Mouse (Mus musculus) MEL (cell line): ENCODE data around the gene Rabggtb. TPM values are rescaled to one million over a fixed set of nuclear protein-coding genes. Genes with fewer than 3 reads are reported as not detected.
A peak's percentile ranks its signal among the peaks of the same experiment; 100 is the strongest.

Experiments
- DNase-seq: peaks from one replicate; pipeline ENCODE4 v3.0.0; 2011; ENCODE audit warnings: low read depth, low spot score
- H3K27ac ChIP-seq: 2 replicates; pipeline ENCODE4 v1.5.1; 2012; ENCODE audit warnings: low read depth, mild to moderate bottlenecking, control low read depth, low read length, moderate library complexity; ENCODE audit not compliant: control insufficient read depth
- H3K27me3 ChIP-seq, 2 experiments: fragments of 150-350 bp in 1 of 2; sonication (generic) in 1 of 2; 2 replicates each; pipeline ENCODE4 v1.6.1; 2012; ENCODE audit warnings: low read length in 2 of 2, mild to moderate bottlenecking in 2 of 2, improper control_type of control experiment in 1 of 2, moderate library complexity in 1 of 2; ENCODE audit not compliant: insufficient read depth in 2 of 2, control insufficient read depth in 1 of 2
- H3K36me3 ChIP-seq, 2 experiments: 2 replicates each; pipeline ENCODE4 v1.6.1; 2012 to 2014; ENCODE audit warnings: low read length in 2 of 2, improper control_type of control experiment in 1 of 2, inconsistent platforms in 1 of 2, mild to moderate bottlenecking in 1 of 2; ENCODE audit not compliant: insufficient read depth in 2 of 2, control insufficient read depth in 1 of 2
- H3K4me1 ChIP-seq, 2 experiments: fragments of 150-350 bp in 1 of 2; sonication (generic) in 1 of 2; 2 replicates each; pipeline ENCODE4 v1.6.1; 2012; ENCODE audit warnings: low read length in 2 of 2, improper control_type of control experiment in 1 of 2, mild to moderate bottlenecking in 1 of 2; ENCODE audit not compliant: insufficient read depth in 2 of 2, control insufficient read depth in 1 of 2
- H3K4me3 ChIP-seq, 2 experiments: fragments of 150-350 bp in 1 of 2; sonication (generic) in 1 of 2; 2 replicates each; pipeline ENCODE4 v1.5.1; 2012; ENCODE audit warnings: low read depth in 2 of 2, low read length in 2 of 2, mild to moderate bottlenecking in 2 of 2, moderate library complexity in 2 of 2, control low read depth in 1 of 2, improper control_type of control experiment in 1 of 2; ENCODE audit not compliant: control insufficient read depth in 1 of 2, insufficient read depth in 1 of 2
- H3K79me2 ChIP-seq: 2 replicates; pipeline ENCODE4 v1.6.1; 2012; ENCODE audit warnings: mild to moderate bottlenecking, low read length, moderate library complexity; ENCODE audit not compliant: control insufficient read depth, poor library complexity, insufficient read depth
- H3K9ac ChIP-seq: 2 replicates; pipeline ENCODE4 v1.6.1; 2012; ENCODE audit warnings: low read depth, mild to moderate bottlenecking, control low read depth, low read length, moderate library complexity; ENCODE audit not compliant: control insufficient read depth, poor library complexity, severe bottlenecking
- H3K9me3 ChIP-seq: fragments of 150-350 bp; sonication (generic); replicated peaks from 2 replicates; pipeline ENCODE4 v1.6.1; 2012; ENCODE audit warnings: mild to moderate bottlenecking, low read length, improper control_type of control experiment, moderate library complexity; ENCODE audit not compliant: insufficient read depth
- BHLHE40 ChIP-seq: IDR thresholded peaks from 2 replicates; pipeline ENCODE4 v1.6.1; 2012; ENCODE audit warnings: low read depth, mild to moderate bottlenecking, inconsistent platforms, low read length, improper control_type of control experiment, borderline replicate concordance
- CTCF ChIP-seq, 3 experiments: IDR thresholded peaks in 2 of 3; conservative IDR thresholded peaks in 1 of 3; 2 replicates each; pipeline ENCODE4 v1.5.1; 2011 to 2012; ENCODE audit warnings: low read length in 3 of 3, low read depth in 2 of 3, mild to moderate bottlenecking in 2 of 3, improper control_type of control experiment in 1 of 3, inconsistent platforms in 1 of 3, mixed read lengths in 1 of 3, moderate library complexity in 1 of 3; ENCODE audit not compliant: control insufficient read depth in 1 of 3, insufficient read depth in 1 of 3, poor library complexity in 1 of 3, severe bottlenecking in 1 of 3
- ELF1 ChIP-seq: IDR thresholded peaks from 2 replicates; pipeline ENCODE4 v1.6.1; 2014; ENCODE audit warnings: low read depth, mild to moderate bottlenecking, inconsistent platforms, low read length, improper control_type of control experiment, moderate library complexity
- GABPA ChIP-seq: IDR thresholded peaks from 2 replicates; pipeline ENCODE4 v1.6.1; 2012; ENCODE audit warnings: low read depth, mild to moderate bottlenecking, inconsistent platforms, low read length, improper control_type of control experiment, moderate library complexity
- GATA1 ChIP-seq: IDR thresholded peaks from 2 replicates; pipeline ENCODE4 v1.6.1; 2011; ENCODE audit warnings: low read depth, low read length, improper control_type of control experiment
- MAX ChIP-seq: IDR thresholded peaks from 2 replicates; pipeline ENCODE4 v1.6.1; 2011; ENCODE audit warnings: low read length, improper control_type of control experiment
- MYC ChIP-seq: IDR thresholded peaks from 2 replicates; pipeline ENCODE4 v1.6.1; 2011; ENCODE audit warnings: low read depth, mild to moderate bottlenecking, low read length, improper control_type of control experiment, moderate library complexity
- POLR2AphosphoS5 ChIP-seq: IDR thresholded peaks from 2 replicates; pipeline ENCODE4 v1.6.1; 2012; ENCODE audit warnings: low read depth, borderline replicate concordance, mild to moderate bottlenecking, inconsistent platforms, low read length, moderate library complexity, mixed read lengths
- RAD21 ChIP-seq: IDR thresholded peaks from 2 replicates; pipeline ENCODE4 v1.6.1; 2011; ENCODE audit warnings: mild to moderate bottlenecking, low read depth, low read length, improper control_type of control experiment
- RCOR1 ChIP-seq: IDR thresholded peaks from 2 replicates; pipeline ENCODE4 v1.6.1; 2012; ENCODE audit warnings: low read depth, mild to moderate bottlenecking, inconsistent platforms, low read length, improper control_type of control experiment
- SMC3 ChIP-seq: IDR thresholded peaks from 2 replicates; pipeline ENCODE4 v1.6.1; 2011; ENCODE audit warnings: low read depth, low read length, improper control_type of control experiment
- TAL1 ChIP-seq: IDR thresholded peaks from 2 replicates; pipeline ENCODE4 v1.6.1; 2012; ENCODE audit warnings: mild to moderate bottlenecking, inconsistent platforms, low read length, moderate library complexity, mixed read lengths
- TCF12 ChIP-seq: IDR thresholded peaks from 2 replicates; pipeline ENCODE4 v1.6.1; 2014; ENCODE audit warnings: low read depth, mild to moderate bottlenecking, inconsistent platforms, low read length, improper control_type of control experiment, moderate library complexity
- ZC3H11A ChIP-seq: IDR thresholded peaks from 2 replicates; pipeline ENCODE4 v1.6.1; 2012; ENCODE audit warnings: low read depth, mild to moderate bottlenecking, inconsistent platforms, low read length, improper control_type of control experiment
- polyA plus RNA-seq, 2 experiments: library from polyadenylated mRNA; stranded (reverse) in 1 of 2; unstranded in 1 of 2; fragments of >175 nt in 1 of 2; fragments of >200 nt in 1 of 2; gene quantifications; 2 replicates each; pipeline versions ENCODE4 v1.2.1 to v1.2.4; 2012; ENCODE audit warnings: low replicate concordance in 2 of 2, low read depth in 1 of 2; ENCODE audit not compliant: insufficient read length in 2 of 2, insufficient read depth in 1 of 2, missing spikeins in 1 of 2
- total RNA-seq: library from RNA; depleted of rRNA; stranded (reverse); fragments of 300-350 nt; gene quantifications from 2 replicates; pipeline ENCODE4 v1.2.3, GENCODE M21; 2012

The Rabggtb gene
- total and polyA plus RNA-seq, 3 experiments: 146 to 175 TPM; not detected in 1

DNA sequence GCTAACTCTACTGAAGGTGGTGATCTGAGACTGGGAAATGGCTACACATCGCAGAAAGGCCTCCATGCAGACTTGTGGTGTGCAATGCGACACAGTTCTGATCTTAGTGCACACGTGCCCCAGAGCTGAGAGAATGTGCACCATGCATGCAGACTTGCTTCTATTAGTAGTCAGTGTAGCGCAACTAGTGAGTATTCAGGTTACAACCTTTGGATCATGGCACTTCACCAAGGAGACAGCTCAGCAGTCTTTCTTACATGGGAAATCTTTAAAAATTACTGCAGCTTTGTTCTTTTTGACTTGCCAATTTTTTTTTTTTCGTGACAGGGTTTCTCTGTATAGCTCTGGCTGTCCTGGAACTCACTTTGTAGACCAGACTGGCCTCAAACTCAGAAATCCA lies 41.4 kb downstream of the Rabggtb start:
- Histone ChIP-seq H3K9ac (no peak overlapping the region), H3K4me1 (no peaks in the 10 kb centered on the region), H3K27me3 (no peaks in the 10 kb centered on the region), H3K27ac (no peak overlapping the region), H3K9me3 (no peaks in the 10 kb centered on the region), H3K4me3 (no peak overlapping the region), H3K79me2 (no peaks in the 10 kb centered on the region), H3K36me3 (no peaks in the 10 kb centered on the region)
- no peak for TF ChIP-seq POLR2AphosphoS5
- TF ChIP-seq ELF1: no peak
- DNase-seq: no peak

DNA sequence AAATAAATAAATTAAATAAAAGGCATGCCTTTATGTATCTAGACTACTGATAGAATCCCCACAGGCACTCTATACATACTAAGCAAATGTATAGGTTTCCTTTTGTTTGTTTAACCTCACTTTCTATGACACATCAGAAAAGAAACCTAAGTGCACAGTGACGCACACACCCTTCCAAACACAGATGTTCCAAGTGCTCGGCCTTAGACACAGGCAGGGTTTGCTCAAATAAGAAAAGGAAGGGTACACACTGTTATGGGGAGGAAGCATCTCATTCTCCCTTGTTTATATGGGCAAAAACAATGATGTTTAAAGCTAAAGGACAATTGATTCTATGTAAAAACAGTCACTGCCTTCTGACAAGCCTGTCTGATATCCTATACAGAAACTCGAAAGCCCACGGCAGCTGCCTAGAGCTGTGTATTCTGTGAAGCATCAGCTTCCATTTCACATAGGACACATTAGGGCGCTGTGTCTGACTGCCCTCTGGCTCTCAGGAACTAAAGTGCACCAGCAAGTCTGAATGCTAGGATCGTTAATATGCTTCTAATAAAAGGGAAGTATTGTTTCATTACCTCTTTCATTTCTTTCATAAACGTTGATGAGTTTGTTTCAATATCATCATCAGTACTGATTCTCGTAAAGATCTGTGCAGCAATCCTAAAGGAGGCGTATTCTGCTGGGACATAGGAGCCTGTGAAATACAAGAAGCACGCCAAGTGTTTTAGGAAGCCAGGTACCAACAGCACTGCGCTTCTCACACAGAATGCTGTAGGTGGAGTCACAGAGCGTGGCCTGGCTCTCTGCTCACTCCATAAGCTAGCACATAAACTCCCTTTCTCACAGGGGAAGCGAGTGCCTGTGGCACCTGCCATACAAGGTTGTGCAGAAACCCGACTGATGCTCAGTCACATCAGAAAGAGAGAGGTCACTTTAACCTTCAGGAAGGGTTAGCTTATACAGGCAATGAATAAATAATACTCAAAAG lies 45.4 kb downstream of the Rabggtb start:
- Histone ChIP-seq H3K79me2 (no peaks in the 10 kb centered on the region), H3K27me3 (no peaks in the 10 kb centered on the region)
- TF ChIP-seq RAD21 (peak; percentile 60), SMC3 (peak; percentile 59), RCOR1 (no peak), ZC3H11A (peak; percentile 61), MYC (no peak), CTCF (IDR thresholded peaks at IDR 0.05 in 2 of 3, conservative IDR thresholded peaks at IDR 0.05 in 1 of 3; ENCODE audit: control insufficient read depth in 1 of 3, insufficient read depth in 1 of 3, low read depth in 2 of 3, low read length in 3 of 3, poor library complexity in 1 of 3, severe bottlenecking in 1 of 3) (peak; percentile 18 to 55 (median 42); a peak in 5 of 6 replicates)
- TF ChIP-seq, all 39 proteins: peak for 4
- H3K36me3 ChIP-seq: no peaks in the 10 kb centered on the region; a peak in 1 of 4 replicates
- peak; percentile 34 for DNase-seq
- no peak overlapping the region for H3K9ac ChIP-seq
- H3K4me3 ChIP-seq: no peak overlapping the region
- H3K27ac ChIP-seq: no peak overlapping the region
- H3K4me1 ChIP-seq: peaks cover 0 to 2% of the 10 kb centered on the region in 2 experiments; a peak in 1 of 4 replicates
- no peaks in the 10 kb centered on the region for H3K9me3 ChIP-seq

GRCm38 (mm10) chr3:153864636-153865429 lies 48.0 kb downstream of the Rabggtb start:
- H3K79me2 ChIP-seq: no peaks in the 10 kb centered on the region
- DNase-seq: peak; percentile 21
- peaks cover 0 to 2% of the 10 kb centered on the region in 2 experiments; a peak in 1 of 4 replicates for H3K4me1 ChIP-seq

More at GRCm38 (mm10) chr3:153864636-153865429, 48.0 kb downstream of the Rabggtb start:
- Histone ChIP-seq H3K27me3 (no peaks in the 10 kb centered on the region), H3K4me3 (no peak overlapping the region), H3K36me3 (no peaks in the 10 kb centered on the region; a peak in 1 of 4 replicates), H3K27ac (no peak overlapping the region), H3K9me3 (no peaks in the 10 kb centered on the region), H3K9ac (no peak overlapping the region)
- no peak for TF ChIP-seq MAX
- no peak for TF ChIP-seq TAL1
- TF ChIP-seq CTCF (IDR thresholded peaks at IDR 0.05 in 2 of 3, conservative IDR thresholded peaks at IDR 0.05 in 1 of 3; ENCODE audit: control insufficient read depth in 1 of 3, insufficient read depth in 1 of 3, low read depth in 2 of 3, low read length in 3 of 3, poor library complexity in 1 of 3, severe bottlenecking in 1 of 3): peak in 2 of 3 experiments; percentile 14 to 35; a peak in 3 of 6 replicates
- peak; percentile 21; the same call in 1 of the 2 replicates for TF ChIP-seq SMC3
- TF ChIP-seq GATA1: no peak
- no peak for TF ChIP-seq ZC3H11A
- no peak for TF ChIP-seq BHLHE40
- no peak for TF ChIP-seq GABPA
- no peak for TF ChIP-seq TCF12
